Mouse (Mus musculus) thymus, postnatal 14 days (tissue): ENCODE results near the gene Ptprt.

Experiments
- DNase-seq: peaks from one replicate; pipeline ENCODE4 v3.0.0; 2021

Ptprt gene

DNA sequence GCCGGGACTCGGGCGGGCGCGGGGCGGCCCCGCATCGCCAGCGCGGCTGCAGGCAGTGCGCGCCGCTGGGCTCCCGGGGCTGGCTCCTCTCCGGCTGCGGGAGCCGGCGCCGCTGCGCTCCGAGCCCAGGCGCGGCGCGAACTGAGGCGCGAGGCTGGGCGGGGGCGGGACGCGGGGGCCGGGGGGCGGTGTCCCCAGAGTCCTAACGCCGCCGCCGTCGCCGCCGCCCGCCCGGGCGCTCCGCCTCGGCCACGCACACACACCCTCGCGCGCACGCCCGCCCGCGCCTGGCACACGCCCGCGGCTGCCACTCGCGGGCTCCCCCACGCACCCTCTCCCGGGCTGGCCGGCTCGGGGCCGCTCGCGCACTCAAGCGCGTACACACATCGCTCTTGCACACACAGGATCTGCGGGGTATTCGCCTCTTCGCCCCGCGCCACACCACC is at the start of gene Ptprt:
Gene Ptprt (minus strand): TSS at position 207 of the 446 bp plus-strand sequence.
- DNase-seq = no peak

DNA sequence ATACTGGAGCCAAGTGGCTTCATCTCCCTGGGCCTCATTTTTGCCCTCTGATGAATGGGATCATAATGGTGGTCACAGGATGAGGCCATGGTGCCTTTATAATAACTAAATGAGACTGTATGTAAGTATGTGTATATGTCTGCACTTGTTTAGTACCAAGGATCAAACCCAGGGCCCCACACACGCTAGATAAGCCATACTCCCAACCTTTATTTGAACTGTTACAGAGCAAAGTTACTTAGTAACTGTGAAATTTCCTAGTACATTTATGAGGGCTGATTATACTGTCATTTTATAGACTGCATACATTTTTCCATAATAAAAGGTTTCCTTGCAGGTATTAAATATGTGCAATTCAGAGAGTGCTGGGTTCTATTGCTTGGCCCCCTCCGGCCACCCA is 49.5 kb upstream of the Ptprt start:
- no peak for DNase-seq

DNA sequence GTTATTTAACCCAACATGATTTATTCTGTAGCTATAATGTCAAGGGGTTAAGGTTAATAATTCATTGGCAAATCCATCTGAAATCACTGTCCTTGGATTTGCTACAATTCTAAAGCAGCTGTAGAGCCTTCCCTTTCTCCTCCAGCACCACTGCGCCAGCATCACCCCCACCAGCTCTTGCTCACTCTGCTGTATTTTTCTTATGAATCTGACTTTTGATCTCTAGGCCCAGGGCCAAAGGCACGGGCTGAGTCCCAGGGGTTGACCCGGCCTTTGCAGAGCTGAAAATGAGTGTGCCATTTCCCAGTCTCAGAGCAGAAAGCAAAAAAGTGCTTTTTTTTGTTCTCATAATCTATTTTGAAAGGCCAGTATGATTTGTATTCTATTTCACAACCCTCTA is 38.7 kb upstream of the Ptprt start:
- no peak for DNase-seq

DNA sequence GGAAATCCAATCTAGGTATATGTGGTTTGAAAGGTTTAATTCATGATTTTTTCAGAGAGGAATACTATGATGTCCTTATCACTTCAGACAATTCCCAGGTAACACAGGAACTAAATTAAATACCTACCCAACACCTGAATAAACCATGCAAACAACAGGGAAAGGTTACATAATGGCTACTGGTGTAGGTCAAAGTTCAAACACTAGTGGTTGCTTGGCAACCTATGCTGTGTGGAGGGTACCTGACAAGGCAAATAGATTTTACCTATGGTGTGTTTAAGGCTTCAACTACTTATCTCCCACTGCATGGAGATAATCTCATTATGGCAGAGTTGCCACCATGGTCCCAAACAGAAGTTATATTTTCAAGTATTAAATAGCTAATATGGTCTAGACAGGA is 38.1 kb upstream of the Ptprt start:
- no peak for DNase-seq

DNA sequence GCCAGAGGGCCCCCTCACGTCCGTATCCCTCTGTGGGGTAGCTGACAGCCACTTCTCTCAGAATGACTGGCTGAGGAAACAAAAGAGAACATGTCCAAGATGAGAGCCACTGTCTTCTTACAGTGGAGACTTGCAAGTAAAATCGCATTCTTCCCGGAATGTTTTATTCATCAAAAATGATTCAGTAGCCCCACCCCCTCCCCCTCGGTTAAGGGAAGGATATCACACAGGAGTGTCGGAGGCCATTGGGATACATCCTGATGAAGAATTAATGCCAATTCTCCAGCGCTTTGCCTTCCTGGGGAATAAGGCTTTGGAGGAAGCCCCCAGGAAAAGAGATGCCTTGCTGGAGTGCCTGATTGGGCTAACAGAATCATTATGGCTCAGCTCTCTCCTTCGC is 37.1 kb upstream of the Ptprt start:
- no peak for DNase-seq

DNA sequence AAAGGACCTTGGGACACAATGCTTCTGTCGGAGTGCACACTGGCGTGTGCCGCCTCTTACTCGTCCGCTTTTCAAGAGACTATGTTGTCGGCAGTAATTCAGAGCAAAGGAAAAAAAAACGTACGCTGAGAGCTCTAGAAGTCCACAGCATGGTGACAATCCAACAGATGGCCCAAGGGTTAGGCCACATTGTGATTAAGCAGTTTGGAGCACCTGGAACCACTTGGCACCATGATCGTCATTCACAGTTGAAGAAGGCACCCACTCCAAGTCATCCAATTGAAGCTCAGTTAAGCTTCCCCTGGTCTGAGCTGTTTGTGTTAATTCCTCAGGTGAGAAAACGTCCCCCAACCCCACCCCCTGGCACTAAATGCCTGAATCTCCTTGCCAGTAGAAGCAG is 36.2 kb upstream of the Ptprt start:
- DNase-seq = no peak

DNA sequence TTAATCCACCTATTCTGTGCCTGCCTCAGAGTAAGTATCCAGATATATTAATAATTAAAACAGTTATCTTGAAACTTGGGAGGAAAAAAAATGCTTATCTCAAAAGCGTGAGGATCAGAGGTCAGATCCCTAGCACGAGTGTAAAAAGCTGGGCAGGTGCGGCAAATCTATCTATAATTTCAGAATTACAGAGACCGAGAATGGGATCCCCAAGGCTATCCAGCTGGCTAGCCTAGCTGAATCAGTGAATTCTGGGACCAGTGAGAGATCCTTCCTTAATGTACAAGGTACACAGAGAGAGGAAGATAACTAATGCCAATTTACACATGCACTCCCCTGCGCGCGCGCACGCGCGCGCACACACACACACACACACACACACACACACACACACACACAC is 31.2 kb upstream of the Ptprt start:
- no peak for DNase-seq

DNA sequence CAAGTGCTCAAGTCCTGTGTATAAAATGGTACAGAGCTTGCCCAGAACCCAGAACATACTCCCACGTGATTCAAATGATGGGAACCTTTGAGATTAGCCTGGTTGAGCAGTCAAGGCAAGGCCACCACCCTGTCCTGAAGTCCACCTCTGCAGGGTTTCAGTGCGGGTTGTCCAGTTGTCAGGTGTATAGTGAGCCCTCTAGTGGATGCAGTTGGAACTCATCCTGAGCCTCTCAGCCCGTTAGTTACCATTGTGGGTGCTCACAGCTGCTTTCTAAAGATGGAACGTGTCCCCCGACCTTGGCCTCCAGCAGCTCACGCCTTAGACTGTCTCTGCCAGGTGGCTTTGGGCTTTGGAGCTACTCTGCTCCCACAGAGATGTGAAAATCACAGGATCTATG is 21.7 kb upstream of the Ptprt start:
- DNase-seq = peak; percentile 7

DNA sequence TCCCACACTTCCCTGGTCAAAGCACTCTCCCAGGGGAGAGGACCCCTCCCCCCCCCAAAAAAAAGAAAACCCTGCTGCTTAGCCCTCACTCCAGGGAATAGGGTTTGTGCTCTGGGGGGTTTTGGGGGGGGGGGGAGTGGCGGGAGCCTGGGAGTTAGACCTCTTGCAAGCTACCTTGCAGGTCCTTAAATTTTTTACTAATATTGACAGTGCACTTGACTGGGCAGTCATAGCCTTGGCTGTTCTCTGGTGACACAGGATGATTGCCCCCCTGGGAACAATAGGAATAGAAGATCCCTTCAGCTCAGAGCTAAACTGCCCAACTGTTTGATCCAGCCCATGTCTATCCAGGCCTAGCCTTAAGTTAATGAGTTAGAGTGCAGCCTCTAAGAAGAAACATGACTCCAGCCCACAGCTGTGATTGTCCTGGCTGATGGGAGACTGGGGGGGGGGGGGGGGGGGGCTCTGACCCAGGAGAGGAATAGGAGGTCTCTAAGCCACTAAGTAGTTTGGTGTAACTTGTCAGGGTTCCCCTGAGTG is 1.6 kb upstream of the Ptprt start:
- no peak for DNase-seq

DNA sequence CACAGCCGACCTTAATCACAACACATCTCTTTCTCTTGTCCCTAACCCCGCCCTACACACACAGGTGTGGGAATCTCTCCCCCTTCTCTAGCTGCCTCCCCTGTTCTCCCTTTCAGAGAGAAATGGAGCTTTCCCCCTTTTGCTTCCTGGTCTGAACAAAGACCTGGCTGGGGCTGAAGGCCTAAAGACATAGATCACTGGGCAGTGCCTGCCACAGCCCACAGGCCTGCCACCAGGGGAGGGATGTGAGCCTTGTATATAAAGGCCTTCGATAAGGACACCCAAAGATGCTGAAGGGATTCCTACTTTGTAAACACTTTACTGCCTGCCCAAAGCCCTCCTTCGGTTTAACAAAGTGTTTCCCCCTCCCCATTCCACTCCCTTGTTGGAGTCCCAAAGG is 786 bp upstream of the Ptprt start:
- no peak for DNase-seq

DNA sequence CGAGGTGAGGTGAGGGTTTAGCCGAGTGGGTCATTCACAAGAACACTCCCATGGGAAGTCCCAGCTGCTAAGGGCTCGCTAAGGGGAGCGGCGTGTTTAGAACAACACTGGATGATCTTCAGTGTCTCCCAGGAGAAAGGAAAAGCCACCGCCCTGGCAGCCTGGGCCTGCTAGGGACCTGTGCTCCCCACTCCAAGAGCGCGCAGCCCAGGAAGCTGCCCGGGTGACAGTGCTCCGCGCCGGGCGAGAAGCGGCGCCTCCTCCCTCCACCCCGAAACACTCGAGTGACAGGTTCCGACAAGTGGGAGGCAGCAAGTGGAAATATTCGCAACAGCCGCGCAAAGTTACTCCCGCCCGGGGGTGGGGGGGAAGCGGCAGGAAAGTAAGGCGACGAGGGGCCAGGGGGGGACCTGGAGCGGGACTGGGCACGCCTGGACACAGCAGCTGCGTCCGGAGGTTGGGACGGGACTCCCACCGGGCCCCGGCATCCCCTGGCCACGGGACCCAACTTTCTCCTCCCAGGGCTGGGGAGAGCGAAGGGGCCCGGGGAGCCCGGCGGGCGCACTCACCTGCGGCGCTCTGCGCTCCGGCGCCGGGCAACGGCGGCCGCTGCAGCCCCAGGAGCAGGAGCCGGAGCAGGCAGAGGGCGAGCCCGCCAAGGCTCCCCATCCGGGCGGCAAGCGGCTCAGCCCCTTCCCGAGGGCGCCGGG is 561 bp downstream of the Ptprt start:
- no peak for DNase-seq

DNA sequence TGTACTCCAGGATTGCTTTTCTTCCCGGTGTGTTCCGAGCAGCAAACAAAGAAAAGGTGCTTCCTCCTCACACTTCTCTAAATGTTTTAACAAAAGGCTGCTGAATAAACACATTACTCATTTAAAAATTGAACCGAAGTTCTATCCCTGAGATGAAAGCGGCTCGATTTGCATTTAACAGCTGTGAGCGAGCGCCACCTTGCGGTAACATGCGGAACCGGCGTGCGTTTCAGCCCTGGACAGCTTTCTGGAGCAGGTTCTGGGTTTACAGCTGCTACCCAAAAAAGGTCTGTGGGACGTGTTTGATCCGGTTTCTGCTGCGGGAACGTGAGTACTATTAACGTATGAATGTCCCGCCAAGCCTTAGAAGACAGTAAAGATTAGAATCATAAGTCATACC is 1.9 kb downstream of the Ptprt start:
- DNase-seq = peak; percentile 42

DNA sequence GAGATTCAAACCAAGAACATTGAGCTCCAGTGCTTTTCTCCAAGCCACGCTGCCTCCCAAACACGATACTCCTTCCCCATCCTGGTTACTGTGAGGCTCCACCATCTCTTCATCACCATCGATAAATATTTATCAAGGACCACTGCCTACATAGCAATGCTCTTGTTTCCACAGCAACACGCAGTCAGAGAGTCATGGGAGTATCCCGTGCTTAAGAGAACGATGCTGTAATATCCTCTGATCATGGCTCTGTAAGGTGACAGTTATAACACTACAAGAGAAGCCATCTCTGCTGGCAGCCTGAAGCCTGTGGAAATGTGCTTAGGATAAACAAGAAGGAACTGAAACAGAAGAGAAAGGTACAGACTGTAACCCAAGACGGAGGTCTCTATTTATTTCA is 3.4 kb downstream of the Ptprt start:
- no peak for DNase-seq

DNA sequence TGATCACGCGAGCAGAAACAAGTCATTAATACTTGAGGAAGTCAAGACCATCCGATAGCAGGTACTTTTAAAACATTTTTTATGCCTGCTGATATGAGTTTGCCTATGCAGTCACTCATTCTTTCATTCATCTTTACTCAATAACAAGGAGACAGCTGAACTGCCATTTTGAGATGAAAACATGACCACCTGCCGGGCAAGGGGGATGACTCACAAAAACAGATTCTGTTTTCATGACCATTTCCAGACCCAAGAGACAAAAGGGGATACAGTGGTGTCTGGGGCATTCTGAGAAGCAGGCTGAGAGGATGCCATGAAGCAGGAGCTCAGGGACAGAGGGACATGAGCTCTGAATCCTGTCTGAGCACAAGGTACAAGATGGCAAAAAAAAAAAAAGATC is 6.5 kb downstream of the Ptprt start:
- no peak for DNase-seq

DNA sequence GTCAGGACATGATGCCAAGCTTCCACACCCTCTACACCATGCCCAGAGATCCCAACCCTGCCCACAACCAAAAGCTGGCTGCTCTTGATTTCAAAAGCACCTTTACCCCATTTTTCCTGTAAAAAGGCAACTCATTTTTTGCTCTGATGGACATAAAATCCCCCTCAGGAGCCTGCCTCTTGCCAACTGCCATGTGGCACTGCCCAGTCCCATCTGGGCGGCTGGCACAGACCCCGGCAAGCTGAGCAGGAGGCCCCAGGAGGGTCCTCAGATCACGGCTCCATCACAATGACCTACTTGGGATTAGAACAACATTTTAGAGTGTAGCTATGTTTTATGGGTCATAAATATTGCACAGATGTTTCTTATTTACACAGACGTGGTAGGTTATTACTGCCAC is 22.3 kb downstream of the Ptprt start:
- DNase-seq = no peak

DNA sequence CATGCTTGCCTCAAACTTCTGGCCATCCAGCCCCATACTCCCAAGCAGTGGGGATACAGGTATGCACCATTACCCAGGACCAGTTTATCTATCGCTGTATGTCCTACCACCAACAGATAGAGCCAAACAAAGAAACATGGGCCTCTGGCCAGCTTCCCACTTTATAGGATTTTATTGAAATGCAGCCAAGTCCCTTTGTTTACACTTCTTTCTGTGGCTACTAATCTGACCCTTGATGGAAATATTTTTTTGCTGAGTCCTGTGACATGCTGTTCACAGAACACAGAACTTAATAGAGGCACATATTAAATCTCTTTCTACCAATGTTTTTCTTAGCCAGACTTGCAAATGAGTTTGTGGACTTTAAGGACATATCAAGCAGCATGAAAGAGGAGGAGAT is 23.4 kb downstream of the Ptprt start:
- DNase-seq = no peak

DNA sequence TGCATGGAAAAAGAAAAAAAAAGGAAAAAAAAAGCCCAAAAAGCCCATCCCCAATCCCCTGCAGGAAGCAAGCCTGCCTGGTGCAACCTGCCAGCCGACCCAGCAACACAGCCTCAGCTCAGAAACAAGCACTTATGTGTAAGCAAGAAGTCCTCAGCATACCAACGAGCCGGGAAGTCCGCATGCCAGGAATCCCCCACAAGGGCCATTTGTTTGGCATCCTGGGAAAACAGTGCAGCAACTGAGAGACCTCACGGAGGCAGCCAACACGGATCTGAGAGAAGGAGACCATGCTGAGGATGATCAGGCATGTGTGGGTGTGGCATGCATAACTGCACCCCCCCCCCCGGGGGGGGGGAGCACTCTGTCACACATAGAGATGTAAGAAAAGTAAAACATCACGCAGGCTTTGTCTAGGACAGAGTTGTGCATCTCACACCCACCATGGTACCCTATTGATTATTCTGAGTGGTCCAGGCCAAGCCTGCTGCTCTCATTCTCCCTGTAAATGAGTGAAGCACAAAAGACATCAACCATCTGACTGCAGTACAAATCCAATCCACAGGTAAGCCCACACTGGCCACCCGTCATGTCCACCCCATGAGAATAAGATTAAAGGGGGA is 24.4 kb downstream of the Ptprt start:
- DNase-seq = no peak

DNA sequence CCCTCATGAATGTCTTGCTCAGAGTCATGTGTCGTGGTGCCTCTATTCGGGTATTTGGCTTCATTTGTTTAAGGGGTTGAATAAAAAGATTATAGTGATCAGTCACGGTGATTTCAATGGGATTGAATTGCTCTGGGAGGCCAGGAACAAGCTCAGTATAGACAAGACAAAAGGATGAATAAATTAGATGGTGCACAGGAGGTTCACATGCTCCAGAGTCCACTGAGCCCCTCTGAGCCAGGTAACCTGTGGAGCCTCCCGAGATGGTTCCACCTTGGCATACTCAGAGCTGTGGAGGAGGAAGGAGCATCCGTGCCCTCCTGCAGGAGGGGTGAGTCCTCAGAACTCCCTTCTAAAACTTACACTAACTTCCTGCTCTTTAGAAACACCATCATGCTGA is 26.0 kb downstream of the Ptprt start:
- DNase-seq = no peak

DNA sequence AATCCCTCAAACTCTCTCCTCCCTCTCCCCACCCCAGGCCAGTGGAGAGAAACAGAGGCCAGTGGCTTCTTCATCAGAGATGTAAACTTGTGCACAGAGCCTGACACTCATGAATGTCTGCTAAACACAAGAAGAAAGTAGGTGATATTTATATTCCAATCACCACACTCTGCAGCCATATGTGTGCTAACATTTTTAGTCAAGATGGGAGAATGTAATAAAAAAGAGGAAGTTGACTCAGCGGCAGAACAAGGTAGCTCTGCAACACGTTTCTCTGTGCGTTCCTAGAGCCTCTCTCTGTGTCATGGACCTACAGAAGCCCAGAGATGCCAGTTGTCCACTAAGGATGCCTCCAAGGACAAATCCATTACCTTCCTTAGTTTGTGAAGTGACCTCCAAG is 34.9 kb downstream of the Ptprt start:
- DNase-seq = no peak

DNA sequence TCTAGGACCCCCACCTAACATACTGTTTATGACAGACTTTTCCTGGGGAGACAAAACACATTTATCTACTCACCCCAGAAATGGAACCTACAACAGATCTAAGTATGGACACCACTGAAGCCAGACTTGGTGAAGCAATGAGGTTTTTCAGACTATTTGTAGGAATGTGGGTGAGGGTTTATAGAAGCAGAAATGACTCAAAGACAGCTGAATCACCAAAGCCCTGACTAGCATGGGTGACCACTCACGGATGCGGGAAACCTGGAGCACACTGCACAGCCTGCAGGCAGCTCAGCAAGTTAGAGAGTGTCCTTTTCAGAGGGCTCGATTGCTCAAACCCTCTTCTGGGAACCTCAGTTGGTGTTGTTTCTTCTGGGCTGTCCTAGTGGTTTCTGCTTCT is 36.2 kb downstream of the Ptprt start:
- DNase-seq = no peak

DNA sequence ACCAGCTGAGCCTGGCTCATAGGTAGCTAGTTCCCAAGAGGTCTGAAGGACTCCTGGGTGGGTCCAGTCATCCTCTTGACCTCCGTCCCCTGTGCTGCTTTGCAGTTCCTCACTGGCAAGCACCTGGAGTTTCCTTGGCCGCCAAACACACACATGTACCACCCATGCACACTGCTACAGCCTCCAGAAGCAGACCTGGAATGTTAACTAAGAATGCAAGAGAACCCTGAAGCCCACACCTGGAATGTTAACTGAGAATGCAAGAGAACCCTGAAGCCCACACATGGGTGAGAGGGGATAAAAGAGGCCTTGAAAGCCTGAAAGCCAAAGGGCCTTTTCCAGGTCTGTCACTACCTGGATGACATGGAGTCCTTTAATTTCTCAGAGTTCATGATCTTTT is 46.7 kb downstream of the Ptprt start:
- DNase-seq = no peak

DNA sequence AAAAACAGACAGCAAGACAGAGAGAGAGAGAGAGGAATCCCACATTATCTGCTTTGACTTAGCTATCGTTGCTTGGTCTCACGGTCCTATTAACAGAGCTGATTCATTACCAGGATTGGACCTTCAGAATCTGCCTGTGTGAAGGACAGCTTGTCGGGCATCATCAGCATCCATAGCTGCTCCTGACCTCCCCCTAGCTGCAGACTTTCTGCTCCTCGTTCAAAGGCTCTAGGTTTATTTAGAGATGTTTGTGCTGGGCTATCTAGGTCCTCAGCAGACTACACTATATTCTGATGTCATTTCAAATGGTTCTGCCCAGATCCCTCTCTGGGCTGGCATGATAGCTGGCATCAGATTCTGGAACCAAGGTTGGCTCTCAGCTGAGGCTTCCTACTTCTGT is 47.5 kb downstream of the Ptprt start:
- DNase-seq = no peak

DNA sequence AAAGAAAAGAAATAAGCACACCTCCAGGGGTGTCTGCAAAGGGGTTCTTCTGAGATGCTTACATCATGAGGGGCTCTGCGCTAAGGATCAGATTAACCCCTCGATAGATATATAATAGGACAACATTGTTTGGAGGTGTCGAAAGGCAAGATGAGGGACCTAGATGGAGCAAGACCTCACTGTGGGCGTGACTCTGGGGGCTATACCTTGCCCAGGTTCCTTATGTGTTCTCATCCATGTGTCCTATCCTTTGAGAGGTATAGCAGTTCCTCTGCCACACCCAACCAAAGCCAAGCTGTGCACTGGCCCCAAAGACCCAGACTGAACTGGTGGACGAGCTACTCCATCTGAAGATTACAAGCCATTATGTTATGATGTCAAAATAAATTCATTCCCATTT is 58.2 kb downstream of the Ptprt start:
- no peak for DNase-seq

DNA sequence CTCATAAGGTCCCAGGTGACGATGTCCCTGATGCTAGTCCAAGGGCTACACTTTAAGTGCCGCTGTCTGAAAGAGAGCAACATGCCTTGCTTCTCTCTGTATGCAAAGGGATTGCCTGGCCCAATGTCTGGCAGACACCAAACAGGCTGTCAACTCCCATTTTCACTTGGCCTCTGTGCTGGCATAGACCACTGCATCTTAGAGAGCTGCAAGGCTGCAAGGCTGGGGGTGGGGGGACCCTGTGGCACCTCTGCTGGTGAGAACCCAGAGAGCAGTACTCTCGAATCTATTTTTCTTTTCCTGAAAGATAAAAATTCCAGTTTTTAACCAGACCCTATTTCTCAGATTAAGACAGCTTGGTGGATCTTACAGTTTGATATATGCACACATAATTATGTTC is 69.6 kb downstream of the Ptprt start:
- DNase-seq = no peak

DNA sequence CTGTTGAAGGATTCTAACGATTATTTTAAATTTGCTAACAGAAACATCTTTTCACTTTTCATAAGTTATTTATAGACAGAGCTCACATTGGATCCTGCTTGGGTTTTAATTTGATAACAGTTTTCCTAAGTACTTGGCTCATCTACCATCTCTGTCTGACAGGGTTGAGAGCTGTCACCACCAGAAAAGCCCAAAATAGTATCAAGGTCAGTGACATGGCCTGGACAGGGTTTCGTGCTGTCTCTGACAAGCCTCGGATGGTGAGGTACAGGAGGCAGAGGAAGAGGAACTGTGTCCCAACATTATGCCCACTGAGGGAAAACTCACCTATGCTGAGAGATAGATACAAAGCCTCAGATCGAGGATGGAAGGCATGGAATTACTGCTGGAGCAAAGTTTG is 79.3 kb downstream of the Ptprt start:
- DNase-seq = no peak
